Mouse (Mus musculus) activated CD4-positive, CD25-positive, alpha-beta regulatory T cell, adult 9 weeks (primary cell): ENCODE measurements around the gene Abat. TPM values are rescaled to one million over a fixed set of nuclear protein-coding genes. Genes with fewer than 3 reads are reported as not detected.

Experiments used
- polyA plus RNA-seq: library from polyadenylated mRNA; unstranded; fragments of 100-300 nt; shearing (Covaris generic); gene quantifications from one replicate; pipeline ENCODE4 v1.2.1, GENCODE M21; 2017

Abat gene
- polyA plus RNA-seq, result 0.77 TPM

GRCm38 (mm10) chr16:8513236-8513906 lies at the start of gene Abat:
Gene Abat (plus strand): TSS chr16:8513429.

GRCm38 (mm10) chr16:8470603-8471481 lies 42.4 kb upstream of the Abat start, which contains the start of gene Mettl22:
Gene Mettl22 (plus strand): TSS chr16:8470788.

GRCm38 (mm10) chr16:8637217-8638051 lies 124.2 kb downstream of the Abat start, which contains the start of the genes Pmm2 and Tmem186:
Gene Pmm2 (plus strand): TSS chr16:8637674.
Gene Tmem186 (minus strand): TSS chr16:8637712.

Other genes starting within 250 kb of the Abat start
- gene Tmem114, start 88.3 kb upstream of the Abat start, polyA plus RNA-seq, result not detected
- gene Mettl22, start 42.6 kb upstream of the Abat start, polyA plus RNA-seq, result 25.0 TPM
- 122 TPM for gene Pmm2, start 124.2 kb downstream of the Abat start, polyA plus RNA-seq
- gene Tmem186, start 124.3 kb downstream of the Abat start, polyA plus RNA-seq, result 16.8 TPM
- 25.1 TPM for gene Carhsp1, start 158.7 kb downstream of the Abat start, polyA plus RNA-seq
- gene Gm5767, start 167.3 kb downstream of the Abat start, polyA plus RNA-seq, result not detected